Mouse (Mus musculus): ENCODE data around the gene Slc6a6. TPM values are rescaled to one million over a fixed set of nuclear protein-coding genes. Genes with fewer than 3 reads are reported as not detected.
A peak's percentile ranks its signal among the peaks of the same experiment; 100 is the strongest.

Gene Slc6a6
- 67.2 and 96.3 TPM in 2 replicates for polyA plus RNA-seq (2012; rRNA removed)

GRCm38 (mm10) chr6:91683602-91684473 is at the start of gene Slc6a6:
Slc6a6 (plus strand) TSS chr6:91684053.
- TF ChIP-seq CTCF (IDR thresholded peaks at IDR 0.05; ENCODE audit: borderline replicate concordance, extremely low read depth, insufficient read depth, insufficient read length) (no peak), POLR2A (IDR thresholded peaks at IDR 0.05; ENCODE audit: borderline replicate concordance, extremely low read depth, insufficient read depth, insufficient read length, poor library complexity, severe bottlenecking) (peak; percentile 31; the same call in 1 of the 2 replicates)
- peak; percentile 98 for DNase-seq (ENCODE audit: low read depth)

- TF ChIP-seq POLR2A (IDR thresholded peaks at IDR 0.05; ENCODE audit: borderline replicate concordance, extremely low read depth, insufficient read depth, insufficient read length, poor library complexity, severe bottlenecking) (no peak), CTCF (IDR thresholded peaks at IDR 0.05; ENCODE audit: borderline replicate concordance, extremely low read depth, insufficient read depth, insufficient read length) (no peak)
- no peak for DNase-seq (ENCODE audit: low read depth)
These were observed 49.4 kb upstream of the Slc6a6 start for GRCm38 (mm10) chr6:91634417-91634816.

GRCm38 (mm10) chr6:91634876-91635275 is 49.0 kb upstream of the Slc6a6 start:
- no peak for DNase-seq (ENCODE audit: low read depth)
- no peak for TF ChIP-seq POLR2A (IDR thresholded peaks at IDR 0.05; ENCODE audit: borderline replicate concordance, extremely low read depth, insufficient read depth, insufficient read length, poor library complexity, severe bottlenecking)
- TF ChIP-seq CTCF (IDR thresholded peaks at IDR 0.05; ENCODE audit: borderline replicate concordance, extremely low read depth, insufficient read depth, insufficient read length) = no peak

GRCm38 (mm10) chr6:91638204-91638995 is 45.5 kb upstream of the Slc6a6 start:
- DNase-seq (ENCODE audit: low read depth) = no peak
- TF ChIP-seq POLR2A (IDR thresholded peaks at IDR 0.05; ENCODE audit: borderline replicate concordance, extremely low read depth, insufficient read depth, insufficient read length, poor library complexity, severe bottlenecking) (no peak), CTCF (IDR thresholded peaks at IDR 0.05; ENCODE audit: borderline replicate concordance, extremely low read depth, insufficient read depth, insufficient read length) (no peak)

- DNase-seq (ENCODE audit: low read depth) = no peak
- no peak for TF ChIP-seq POLR2A (IDR thresholded peaks at IDR 0.05; ENCODE audit: borderline replicate concordance, extremely low read depth, insufficient read depth, insufficient read length, poor library complexity, severe bottlenecking)
- no peak for TF ChIP-seq CTCF (IDR thresholded peaks at IDR 0.05; ENCODE audit: borderline replicate concordance, extremely low read depth, insufficient read depth, insufficient read length)
These were observed 40.8 kb upstream of the Slc6a6 start for GRCm38 (mm10) chr6:91643011-91643410.

DNA sequence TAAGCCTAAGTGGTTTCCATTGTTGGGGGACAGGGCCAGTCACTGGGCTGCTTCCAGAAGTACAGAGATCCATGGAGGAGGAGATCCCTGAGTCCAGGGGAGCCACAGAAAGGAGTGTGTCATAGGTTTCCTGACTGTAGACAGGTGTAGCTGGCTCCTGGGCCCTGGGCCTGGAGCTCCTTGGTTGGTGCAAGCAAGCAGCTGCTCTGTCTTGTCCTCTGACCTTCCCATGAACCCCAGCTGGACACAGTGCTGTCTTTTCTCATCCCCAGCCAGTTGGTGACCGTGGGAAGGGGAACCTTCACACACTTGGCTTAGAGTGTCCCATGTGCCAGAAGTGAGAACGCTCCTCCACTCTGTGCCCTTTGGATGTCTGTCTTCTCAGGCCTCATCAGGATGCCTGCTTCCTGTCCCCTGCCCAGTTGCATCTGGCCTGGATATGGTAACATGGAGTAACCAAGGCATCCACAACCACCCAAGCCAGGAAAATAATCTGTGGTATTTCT is 40.4 kb upstream of the Slc6a6 start:
- TF ChIP-seq CTCF (IDR thresholded peaks at IDR 0.05; ENCODE audit: borderline replicate concordance, extremely low read depth, insufficient read depth, insufficient read length) (no peak), POLR2A (IDR thresholded peaks at IDR 0.05; ENCODE audit: borderline replicate concordance, extremely low read depth, insufficient read depth, insufficient read length, poor library complexity, severe bottlenecking) (no peak)
- no peak for DNase-seq (ENCODE audit: low read depth)

GRCm38 (mm10) chr6:91646019-91646418 is 37.8 kb upstream of the Slc6a6 start:
- peak; percentile 86 for DNase-seq (ENCODE audit: low read depth)

DNA sequence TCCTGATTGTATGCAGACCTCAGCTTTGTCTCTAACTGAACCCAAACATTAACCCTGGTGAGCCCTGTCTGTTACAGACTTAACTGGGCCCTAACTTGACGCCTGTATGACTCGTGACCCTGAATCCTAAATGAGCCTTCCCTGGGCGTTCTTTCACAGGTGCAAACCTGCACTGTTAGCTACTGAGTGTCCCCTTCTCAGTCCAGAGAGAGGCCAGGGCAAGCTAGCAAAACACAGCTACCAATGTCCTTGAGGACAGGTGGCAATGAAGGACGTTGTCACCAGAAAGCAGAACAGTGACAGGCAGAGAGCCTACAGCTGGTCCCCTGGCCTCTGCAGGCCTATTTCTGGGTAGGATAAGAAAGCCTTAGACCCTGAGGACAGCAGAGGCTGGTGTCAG is 37.0 kb upstream of the Slc6a6 start:
- TF ChIP-seq CTCF (IDR thresholded peaks at IDR 0.05; ENCODE audit: borderline replicate concordance, extremely low read depth, insufficient read depth, insufficient read length) (no peak), POLR2A (IDR thresholded peaks at IDR 0.05; ENCODE audit: borderline replicate concordance, extremely low read depth, insufficient read depth, insufficient read length, poor library complexity, severe bottlenecking) (no peak)
- no peak for DNase-seq (ENCODE audit: low read depth)

More at GRCm38 (mm10) chr6:91646019-91646418, 37.8 kb upstream of the Slc6a6 start:
- TF ChIP-seq CTCF (IDR thresholded peaks at IDR 0.05; ENCODE audit: borderline replicate concordance, extremely low read depth, insufficient read depth, insufficient read length) = no peak
- TF ChIP-seq POLR2A (IDR thresholded peaks at IDR 0.05; ENCODE audit: borderline replicate concordance, extremely low read depth, insufficient read depth, insufficient read length, poor library complexity, severe bottlenecking) = no peak

DNA sequence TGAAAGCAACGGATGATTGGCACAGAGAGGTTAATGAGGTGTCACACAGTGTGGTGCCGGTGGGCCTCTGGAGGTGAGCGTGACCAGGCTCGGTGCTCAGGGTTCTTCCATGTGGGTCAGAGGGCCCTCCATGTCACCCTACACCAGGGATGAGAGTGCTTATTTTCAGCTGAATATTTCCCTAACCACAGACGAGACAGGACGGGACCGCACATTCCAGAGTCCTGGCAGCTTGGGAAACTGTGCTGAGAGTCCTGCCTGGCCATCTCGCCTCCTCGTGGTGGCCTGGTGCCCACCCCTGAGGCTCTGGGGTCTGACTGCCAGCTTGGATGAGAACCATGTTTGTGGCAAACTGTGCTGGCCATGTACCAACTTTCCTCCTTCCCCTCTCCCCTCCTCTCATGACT is 36.5 kb upstream of the Slc6a6 start:
- DNase-seq (ENCODE audit: low read depth) = peak; percentile 77
- no peak for TF ChIP-seq POLR2A (IDR thresholded peaks at IDR 0.05; ENCODE audit: borderline replicate concordance, extremely low read depth, insufficient read depth, insufficient read length, poor library complexity, severe bottlenecking)
- no peak for TF ChIP-seq CTCF (IDR thresholded peaks at IDR 0.05; ENCODE audit: borderline replicate concordance, extremely low read depth, insufficient read depth, insufficient read length)

GRCm38 (mm10) chr6:91650255-91650654 is 33.6 kb upstream of the Slc6a6 start:
- no peak for DNase-seq (ENCODE audit: low read depth)
- no peak for TF ChIP-seq POLR2A (IDR thresholded peaks at IDR 0.05; ENCODE audit: borderline replicate concordance, extremely low read depth, insufficient read depth, insufficient read length, poor library complexity, severe bottlenecking)
- no peak for TF ChIP-seq CTCF (IDR thresholded peaks at IDR 0.05; ENCODE audit: borderline replicate concordance, extremely low read depth, insufficient read depth, insufficient read length)

- DNase-seq (ENCODE audit: low read depth) = no peak
- no peak for TF ChIP-seq CTCF (IDR thresholded peaks at IDR 0.05; ENCODE audit: borderline replicate concordance, extremely low read depth, insufficient read depth, insufficient read length)
- no peak for TF ChIP-seq POLR2A (IDR thresholded peaks at IDR 0.05; ENCODE audit: borderline replicate concordance, extremely low read depth, insufficient read depth, insufficient read length, poor library complexity, severe bottlenecking)
These were observed 31.6 kb upstream of the Slc6a6 start for GRCm38 (mm10) chr6:91652296-91652695.

All from brain, embryonic 14.5 days (tissue).